Mouse (Mus musculus): Measurements from ENCODE around the gene Mogat2. TPM values are rescaled to one million over a fixed set of nuclear protein-coding genes. Genes with fewer than 3 reads are reported as not detected.

Mogat2 gene
- polyA plus RNA-seq, 1 experiment = not detected

GRCm38 (mm10) chr7:99213056-99213455 lies 25.4 kb downstream of the Mogat2 start:
- Histone ChIP-seq H3K27me3 (ENCODE audit: control insufficient read depth, insufficient read depth, low read length) (no peaks in the 10 kb centered on the region), H3K27ac (ENCODE audit: insufficient read depth, low read length) (no peak overlapping the region), H3K4me3 (replicated peaks; ENCODE audit: insufficient read depth, low read depth, low read length) (no peak overlapping the region), H3K4me1 (ENCODE audit: control insufficient read depth, insufficient read depth, low read length) (no peaks in the 10 kb centered on the region; the same call in 1 of the 2 replicates)
- TF ChIP-seq POLR2A (IDR thresholded peaks at IDR 0.05; ENCODE audit: borderline replicate concordance, insufficient read depth, low read length) = no peak
- no peak for TF ChIP-seq CTCF (IDR thresholded peaks at IDR 0.05; ENCODE audit: borderline replicate concordance, insufficient read depth, low read depth, low read length)
- WGBS = 95% methylated on average over 1 of the region's 1 CpGs
- DNase-seq = no peak

- no peaks in the 10 kb centered on the region for H3K4me1 ChIP-seq (ENCODE audit: control insufficient read depth, insufficient read depth, low read length)
- H3K4me3 ChIP-seq (replicated peaks; ENCODE audit: insufficient read depth, low read depth, low read length) = no peak overlapping the region
- TF ChIP-seq POLR2A (IDR thresholded peaks at IDR 0.05; ENCODE audit: borderline replicate concordance, insufficient read depth, low read length) = no peak
- no peak for DNase-seq
- no peak overlapping the region for H3K27ac ChIP-seq (ENCODE audit: insufficient read depth, low read length)
- 93% methylated on average over 4 of the region's 4 CpGs for WGBS
- H3K27me3 ChIP-seq (ENCODE audit: control insufficient read depth, insufficient read depth, low read length) = no peaks in the 10 kb centered on the region
Observed at GRCm38 (mm10) chr7:99208704-99209103, 29.7 kb downstream of the Mogat2 start.

- H3K4me1 ChIP-seq (ENCODE audit: control insufficient read depth, insufficient read depth, low read length) = no peaks in the 10 kb centered on the region
- H3K27ac ChIP-seq (ENCODE audit: insufficient read depth, low read length) = no peak overlapping the region
- no peaks in the 10 kb centered on the region for H3K27me3 ChIP-seq (ENCODE audit: control insufficient read depth, insufficient read depth, low read length)
- TF ChIP-seq POLR2A (IDR thresholded peaks at IDR 0.05; ENCODE audit: borderline replicate concordance, insufficient read depth, low read length) (no peak), CTCF (IDR thresholded peaks at IDR 0.05; ENCODE audit: borderline replicate concordance, insufficient read depth, low read depth, low read length) (no peak)
- 85% methylated on average over 7 of the region's 7 CpGs for WGBS
- no peak overlapping the region for H3K4me3 ChIP-seq (replicated peaks; ENCODE audit: insufficient read depth, low read depth, low read length)
- no peak for DNase-seq
Observed at GRCm38 (mm10) chr7:99206364-99206763, 32.1 kb downstream of the Mogat2 start.

GRCm38 (mm10) chr7:99202163-99202562 lies 36.3 kb downstream of the Mogat2 start:
- Histone ChIP-seq H3K4me1 (ENCODE audit: control insufficient read depth, insufficient read depth, low read length) (no peaks in the 10 kb centered on the region), H3K27me3 (ENCODE audit: control insufficient read depth, insufficient read depth, low read length) (no peaks in the 10 kb centered on the region; the same call in 1 of the 2 replicates), H3K27ac (ENCODE audit: insufficient read depth, low read length) (no peak overlapping the region), H3K4me3 (replicated peaks; ENCODE audit: insufficient read depth, low read depth, low read length) (no peak overlapping the region)
- DNase-seq = no peak
- 84% methylated on average over 7 of the region's 7 CpGs for WGBS
- no peak for TF ChIP-seq POLR2A (IDR thresholded peaks at IDR 0.05; ENCODE audit: borderline replicate concordance, insufficient read depth, low read length)
- no peak for TF ChIP-seq CTCF (IDR thresholded peaks at IDR 0.05; ENCODE audit: borderline replicate concordance, insufficient read depth, low read depth, low read length)

- WGBS = 64% methylated on average over 4 of the region's 4 CpGs
- no peak for DNase-seq
- H3K27ac ChIP-seq (ENCODE audit: insufficient read depth, low read length) = no peak overlapping the region
- no peak overlapping the region for H3K4me3 ChIP-seq (replicated peaks; ENCODE audit: insufficient read depth, low read depth, low read length)
- no peaks in the 10 kb centered on the region for H3K4me1 ChIP-seq (ENCODE audit: control insufficient read depth, insufficient read depth, low read length)
- no peak for TF ChIP-seq POLR2A (IDR thresholded peaks at IDR 0.05; ENCODE audit: borderline replicate concordance, insufficient read depth, low read length)
- TF ChIP-seq CTCF (IDR thresholded peaks at IDR 0.05; ENCODE audit: borderline replicate concordance, insufficient read depth, low read depth, low read length) = no peak
- H3K27me3 ChIP-seq (ENCODE audit: control insufficient read depth, insufficient read depth, low read length) = no peaks in the 10 kb centered on the region; the same call in 1 of the 2 replicates
Observed at GRCm38 (mm10) chr7:99200290-99200689, 38.1 kb downstream of the Mogat2 start.

- no peak for DNase-seq
- H3K27ac ChIP-seq (ENCODE audit: insufficient read depth, low read length) = no peak overlapping the region
- no peak overlapping the region for H3K4me3 ChIP-seq (replicated peaks; ENCODE audit: insufficient read depth, low read depth, low read length)
- H3K27me3 ChIP-seq (ENCODE audit: control insufficient read depth, insufficient read depth, low read length) = no peaks in the 10 kb centered on the region; the same call in 1 of the 2 replicates
- H3K4me1 ChIP-seq (ENCODE audit: control insufficient read depth, insufficient read depth, low read length) = no peaks in the 10 kb centered on the region
- 88% methylated on average over 9 of the region's 9 CpGs for WGBS
- no peak for TF ChIP-seq POLR2A (IDR thresholded peaks at IDR 0.05; ENCODE audit: borderline replicate concordance, insufficient read depth, low read length)
- no peak for TF ChIP-seq CTCF (IDR thresholded peaks at IDR 0.05; ENCODE audit: borderline replicate concordance, insufficient read depth, low read depth, low read length)
Observed at GRCm38 (mm10) chr7:99199451-99200175, 38.8 kb downstream of the Mogat2 start.

GRCm38 (mm10) chr7:99198811-99199210 lies 39.6 kb downstream of the Mogat2 start:
- TF ChIP-seq POLR2A (IDR thresholded peaks at IDR 0.05; ENCODE audit: borderline replicate concordance, insufficient read depth, low read length) (no peak), CTCF (IDR thresholded peaks at IDR 0.05; ENCODE audit: borderline replicate concordance, insufficient read depth, low read depth, low read length) (no peak)
- DNase-seq = no peak
- WGBS = 88% methylated on average over 2 of the region's 2 CpGs
- Histone ChIP-seq H3K4me3 (replicated peaks; ENCODE audit: insufficient read depth, low read depth, low read length) (no peak overlapping the region), H3K27ac (ENCODE audit: insufficient read depth, low read length) (no peak overlapping the region), H3K4me1 (ENCODE audit: control insufficient read depth, insufficient read depth, low read length) (no peaks in the 10 kb centered on the region), H3K27me3 (ENCODE audit: control insufficient read depth, insufficient read depth, low read length) (no peaks in the 10 kb centered on the region; the same call in 1 of the 2 replicates)

GRCm38 (mm10) chr7:99194511-99194910 lies 43.9 kb downstream of the Mogat2 start:
- DNase-seq = no peak
- no peak overlapping the region for H3K27ac ChIP-seq (ENCODE audit: insufficient read depth, low read length)
- 33% methylated on average over 2 of the region's 2 CpGs for WGBS
- H3K4me1 ChIP-seq (ENCODE audit: control insufficient read depth, insufficient read depth, low read length) = no peaks in the 10 kb centered on the region
- TF ChIP-seq CTCF (IDR thresholded peaks at IDR 0.05; ENCODE audit: borderline replicate concordance, insufficient read depth, low read depth, low read length) (no peak), POLR2A (IDR thresholded peaks at IDR 0.05; ENCODE audit: borderline replicate concordance, insufficient read depth, low read length) (no peak)
- H3K27me3 ChIP-seq (ENCODE audit: control insufficient read depth, insufficient read depth, low read length) = no peaks in the 10 kb centered on the region; the same call in 1 of the 2 replicates
- no peak overlapping the region for H3K4me3 ChIP-seq (replicated peaks; ENCODE audit: insufficient read depth, low read depth, low read length)
